Mouse (Mus musculus) hindbrain, embryonic 12.5 days (tissue): ENCODE measurements around the gene Dnajb4. TPM values are rescaled to one million over a fixed set of nuclear protein-coding genes. Genes with fewer than 3 reads are reported as not detected.

ENCODE experiments used
- ATAC-seq: fragments of 200-750 bp; cut with Nextera tagmentation; 2 replicates; pipeline ENCODE4 v1.8.0; 2017; ENCODE audit warnings: moderate TSS enrichment; ENCODE audit not compliant: low FRiP score
- H3K27ac ChIP-seq: fragments of 300-500 bp; sonication (generic); 2 replicates; pipeline ENCODE4 v1.5.1; 2016; ENCODE audit warnings: mild to moderate bottlenecking
- H3K27me3 ChIP-seq: fragments of 300-500 bp; sonication (generic); 2 replicates; pipeline ENCODE4 v1.6.1; 2016; ENCODE audit warnings: mild to moderate bottlenecking
- H3K36me3 ChIP-seq: fragments of 300-500 bp; sonication (generic); 2 replicates; pipeline ENCODE4 v1.6.1; 2016; ENCODE audit warnings: mild to moderate bottlenecking
- H3K4me1 ChIP-seq: fragments of 300-500 bp; sonication (generic); 2 replicates; pipeline ENCODE4 v1.6.1; 2016
- H3K4me2 ChIP-seq: fragments of 300-500 bp; sonication (generic); replicated peaks from 2 replicates; pipeline ENCODE4 v1.6.1; 2016; ENCODE audit warnings: mild to moderate bottlenecking
- H3K4me3 ChIP-seq: fragments of 300-500 bp; sonication (generic); 2 replicates; pipeline ENCODE4 v1.5.1; 2016; ENCODE audit warnings: mild to moderate bottlenecking
- H3K9ac ChIP-seq: fragments of 300-500 bp; sonication (generic); 2 replicates; pipeline ENCODE4 v1.6.1; 2016; ENCODE audit warnings: mild to moderate bottlenecking, moderate library complexity
- H3K9me3 ChIP-seq: fragments of 300-500 bp; sonication (generic); replicated peaks from 2 replicates; pipeline ENCODE4 v1.6.1; 2016; ENCODE audit warnings: mild to moderate bottlenecking
- WGBS: fragments of 180-500 bp; shearing (Covaris S2); methylation state at CpG from one replicate; pipeline ENCODE4 v1.1.7; 2016; 5-methylcytosine and 5-hydroxymethylcytosine counted together
- polyA plus RNA-seq: library from polyadenylated mRNA; unstranded; fragments of >200 nt; fragmentation: Nextera tagmentation; extraction: Ambion mirVana; gene quantifications from 2 replicates; pipeline ENCODE4 v1.2.1, GENCODE M21; 2016

Dnajb4 gene
- polyA plus RNA-seq, 1 experiment from 2014 or later: 32.9 TPM

DNA sequence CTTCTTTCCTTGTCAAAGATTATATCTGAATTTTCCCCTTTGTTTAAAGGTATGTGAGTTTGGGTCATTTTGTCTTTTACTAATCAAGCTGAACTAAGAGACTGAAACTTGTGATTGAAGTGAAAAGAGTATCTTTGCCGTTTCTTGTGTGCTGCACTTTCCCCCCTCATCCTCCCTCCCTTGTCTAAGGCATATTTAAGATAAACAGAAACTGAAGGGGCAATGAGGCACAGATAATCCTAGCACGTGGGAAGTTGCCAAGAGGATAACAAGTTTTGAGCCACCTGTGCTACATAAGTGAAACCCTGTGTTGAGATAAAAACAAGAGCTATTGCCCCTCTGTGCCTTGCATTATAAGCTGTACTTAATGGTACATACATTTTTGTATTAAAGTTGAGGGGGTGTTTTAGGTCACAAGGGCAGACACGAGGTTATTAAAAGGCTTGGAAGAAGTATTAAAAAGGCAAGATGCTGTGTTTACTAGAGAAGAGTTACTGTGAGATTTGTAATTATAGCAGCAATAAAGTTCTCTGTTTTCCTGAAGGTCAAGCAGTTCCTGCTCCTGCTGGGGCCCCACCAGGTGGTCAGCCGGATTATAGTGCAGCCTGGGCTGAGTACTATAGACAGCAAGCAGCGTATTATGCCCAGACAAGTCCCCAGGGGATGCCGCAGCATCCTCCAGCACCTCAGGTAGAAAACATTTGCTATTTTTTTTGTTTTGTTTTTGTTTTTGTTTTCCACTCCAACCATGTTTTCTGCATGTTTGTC, 21.4 kb upstream of the Dnajb4 start:
- 70% methylated on average over 6 of the region's 6 CpGs for WGBS

DNA sequence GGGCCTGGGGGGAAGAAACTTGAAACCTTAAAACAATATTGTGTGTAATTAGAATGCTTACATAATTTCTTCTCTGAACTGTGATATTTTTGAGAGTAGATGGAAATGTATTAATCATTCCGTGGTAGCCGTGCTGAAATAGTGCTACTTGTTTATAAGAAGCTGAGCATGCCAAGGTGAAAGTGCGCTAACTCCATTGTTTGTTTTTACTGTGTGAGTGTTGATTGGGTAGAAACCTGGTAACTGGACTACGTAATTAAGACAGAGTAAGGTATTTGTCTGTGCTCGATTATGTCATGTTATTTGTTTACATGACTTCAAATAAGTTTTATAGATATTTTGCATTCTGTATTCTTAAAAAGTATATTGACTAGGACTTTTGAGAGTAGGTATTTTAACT, 19.2 kb upstream of the Dnajb4 start:
- no peak overlapping the region for H3K27ac ChIP-seq
- no peak for ATAC-seq
- H3K4me1 ChIP-seq: no peaks in the 10 kb centered on the region
- no peak overlapping the region for H3K4me2 ChIP-seq
- H3K9ac ChIP-seq: no peak overlapping the region
- H3K9me3 ChIP-seq: no peaks in the 10 kb centered on the region
- H3K27me3 ChIP-seq: no peaks in the 10 kb centered on the region
- no peak overlapping the region for H3K4me3 ChIP-seq
- 96% methylated on average over 5 of the region's 5 CpGs for WGBS
- H3K36me3 ChIP-seq: peaks cover 72% of the 10 kb centered on the region

More for the DNA sequence above, 21.4 kb upstream of the Dnajb4 start:
- ATAC-seq: no peak
- no peaks in the 10 kb centered on the region for H3K9me3 ChIP-seq
- peaks cover 58% of the 10 kb centered on the region for H3K36me3 ChIP-seq
- H3K27me3 ChIP-seq: no peaks in the 10 kb centered on the region
- H3K4me2 ChIP-seq: no peak overlapping the region
- H3K4me1 ChIP-seq: no peaks in the 10 kb centered on the region
- H3K4me3 ChIP-seq: no peak overlapping the region
- H3K9ac ChIP-seq: no peak overlapping the region
- no peak overlapping the region for H3K27ac ChIP-seq

GRCm38 (mm10) chr3:152228843-152229242, 18.7 kb upstream of the Dnajb4 start:
- no peak overlapping the region for H3K27ac ChIP-seq
- H3K27me3 ChIP-seq: no peaks in the 10 kb centered on the region
- no peak for ATAC-seq
- H3K4me1 ChIP-seq: no peaks in the 10 kb centered on the region
- no peaks in the 10 kb centered on the region for H3K9me3 ChIP-seq
- no peak overlapping the region for H3K4me2 ChIP-seq
- H3K4me3 ChIP-seq: no peak overlapping the region
- WGBS: 97% methylated on average over 7 of the region's 7 CpGs
- no peak overlapping the region for H3K9ac ChIP-seq
- H3K36me3 ChIP-seq: peaks cover 73% of the 10 kb centered on the region

DNA sequence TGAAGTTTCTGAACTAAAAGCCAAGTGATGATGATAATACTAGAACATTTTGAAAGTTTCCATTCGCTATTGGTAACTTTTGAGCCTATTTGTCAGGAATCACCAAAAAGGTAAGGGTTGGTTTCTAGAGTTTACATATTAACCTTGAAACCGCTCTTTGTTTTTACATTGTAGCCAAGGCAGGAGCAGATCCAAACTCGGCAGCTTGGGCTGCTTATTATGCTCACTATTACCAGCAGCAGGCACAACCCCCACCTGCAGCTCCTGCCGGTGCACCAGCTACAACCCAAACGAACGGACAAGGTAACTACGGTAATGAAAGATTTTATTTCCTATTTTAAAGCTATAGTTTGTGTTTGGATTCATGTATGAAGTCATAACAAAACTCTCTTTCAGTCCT, 15.8 kb upstream of the Dnajb4 start:
- no peaks in the 10 kb centered on the region for H3K9me3 ChIP-seq
- H3K4me2 ChIP-seq: no peak overlapping the region
- H3K27me3 ChIP-seq: no peaks in the 10 kb centered on the region
- no peak overlapping the region for H3K9ac ChIP-seq
- H3K27ac ChIP-seq: no peak overlapping the region
- no peak overlapping the region for H3K4me3 ChIP-seq
- ATAC-seq: no peak
- H3K4me1 ChIP-seq: no peaks in the 10 kb centered on the region
- 95% methylated on average over 7 of the region's 7 CpGs for WGBS
- H3K36me3 ChIP-seq: peaks cover 86% of the 10 kb centered on the region

DNA sequence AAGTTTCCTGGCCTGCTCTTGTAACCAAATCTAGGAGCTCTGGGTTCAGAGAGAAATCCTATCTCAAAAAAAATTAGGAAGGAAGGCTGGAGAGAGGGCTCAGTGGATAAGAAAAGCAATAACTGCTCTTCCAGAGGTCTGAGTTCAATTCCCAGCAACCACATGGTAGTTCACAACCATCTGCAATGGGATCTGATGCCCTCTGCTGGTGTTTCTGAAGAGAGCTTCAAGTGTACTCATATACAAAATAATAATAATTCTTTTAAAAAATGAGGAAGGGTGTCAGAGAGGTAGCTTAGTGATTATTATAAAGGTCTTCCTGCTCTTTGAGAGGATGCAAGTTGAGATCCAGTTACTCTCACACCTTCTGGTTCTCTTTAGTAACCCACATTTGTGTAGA, 14.8 kb upstream of the Dnajb4 start:
- Histone ChIP-seq H3K4me1 (no peaks in the 10 kb centered on the region), H3K36me3 (peaks cover 89% of the 10 kb centered on the region), H3K4me3 (no peak overlapping the region), H3K27ac (no peak overlapping the region), H3K9ac (no peak overlapping the region), H3K27me3 (no peaks in the 10 kb centered on the region), H3K9me3 (no peaks in the 10 kb centered on the region), H3K4me2 (no peak overlapping the region)
- ATAC-seq: no peak

GRCm38 (mm10) chr3:152213416-152213815, 3.3 kb upstream of the Dnajb4 start:
- H3K36me3 ChIP-seq: peaks cover 30% of the 10 kb centered on the region
- H3K9ac ChIP-seq: no peak overlapping the region
- peaks cover 26% of the 10 kb centered on the region for H3K4me1 ChIP-seq
- peak overlapping the region; percentile 98; the same call in 1 of the 2 replicates for H3K4me3 ChIP-seq
- H3K27me3 ChIP-seq: no peaks in the 10 kb centered on the region
- 72% methylated on average over 3 of the region's 3 CpGs for WGBS
- no peak for ATAC-seq
- no peak overlapping the region for H3K27ac ChIP-seq
- H3K9me3 ChIP-seq: no peaks in the 10 kb centered on the region
- peak overlapping the region; percentile 95 for H3K4me2 ChIP-seq

DNA sequence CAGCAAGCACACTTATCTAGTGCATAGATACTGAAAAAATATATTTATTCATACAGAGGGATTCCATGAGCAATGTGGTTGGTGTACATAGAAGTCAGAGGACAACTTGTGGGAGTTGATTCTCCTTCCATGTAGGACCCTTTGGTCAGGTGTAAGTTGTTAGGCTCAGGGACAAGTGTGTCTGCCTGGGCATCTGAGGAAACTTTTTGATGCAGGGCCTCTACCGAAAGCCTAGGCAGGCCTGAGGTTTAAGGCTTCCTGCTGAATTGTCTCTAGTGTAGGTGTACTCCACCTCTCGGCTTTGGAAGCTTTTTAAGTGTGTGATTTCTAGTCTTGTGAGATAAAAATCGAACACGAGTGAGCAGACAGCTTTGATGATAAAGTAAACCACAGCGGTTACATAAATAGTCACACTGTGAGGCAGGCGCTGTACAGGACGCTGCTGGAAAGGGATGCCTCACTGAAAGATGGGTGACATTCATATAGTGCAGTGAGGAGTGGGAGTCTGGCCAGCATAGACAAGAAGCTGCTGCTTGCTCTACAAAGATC, 1.7 kb upstream of the Dnajb4 start:
- Histone ChIP-seq H3K27me3 (no peaks in the 10 kb centered on the region), H3K4me3 (peak overlapping the region; percentile 98), H3K9me3 (no peaks in the 10 kb centered on the region), H3K4me1 (peaks cover 27% of the 10 kb centered on the region), H3K36me3 (peaks cover 14% of the 10 kb centered on the region), H3K9ac (peak overlapping the region; percentile 100), H3K27ac (0 out of 2 replicates have a peak overlapping the region, but pooled peaks have one; percentile 3), H3K4me2 (peak overlapping the region; percentile 95)
- 45% methylated on average over 7 of the region's 7 CpGs for WGBS
- no peak for ATAC-seq

DNA sequence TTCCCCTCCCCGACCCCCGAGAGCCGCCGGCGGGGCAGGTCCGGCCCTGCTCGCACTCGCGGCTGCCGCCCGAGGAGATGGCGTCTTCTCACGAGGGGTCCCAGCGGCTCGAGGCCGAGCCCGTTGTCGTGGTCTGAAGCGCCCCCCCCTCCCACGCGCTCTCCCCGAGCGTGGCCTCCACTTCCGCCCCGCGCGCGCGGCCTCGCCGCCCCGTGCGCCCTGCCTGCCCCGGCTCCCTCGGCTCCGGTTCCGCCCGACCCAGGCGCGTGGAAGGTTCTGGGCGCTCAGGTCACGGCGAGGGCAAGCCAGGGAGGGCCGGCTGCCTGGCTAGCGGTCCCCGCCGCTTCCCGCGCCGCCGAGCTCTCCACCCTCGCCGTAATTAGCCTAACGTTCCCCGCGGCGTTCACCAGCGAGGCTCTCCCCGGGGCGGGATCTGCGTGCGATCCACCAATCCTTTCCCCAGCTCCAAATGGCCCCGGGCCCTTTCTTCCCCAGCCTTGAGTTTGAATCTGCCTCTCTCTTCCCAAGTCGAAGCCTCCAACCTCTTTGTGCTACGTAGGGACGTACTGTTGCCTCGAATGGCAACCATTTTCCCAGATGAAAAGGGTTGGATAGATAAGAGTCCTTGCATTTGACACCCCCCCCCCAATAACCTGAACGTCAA, 758 bp upstream of the Dnajb4 start:
- peaks cover 27% of the 10 kb centered on the region for H3K4me1 ChIP-seq
- peaks cover 4% of the 10 kb centered on the region; the same call in 1 of the 2 replicates for H3K36me3 ChIP-seq
- peak; percentile 79 for ATAC-seq
- H3K27me3 ChIP-seq: no peaks in the 10 kb centered on the region
- peak overlapping the region; percentile 100 for H3K27ac ChIP-seq
- WGBS: under 1% methylated on average over 52 of the region's 68 CpGs
- peak overlapping the region; percentile 100 for H3K9ac ChIP-seq
- peak overlapping the region; percentile 98 for H3K4me3 ChIP-seq
- peak overlapping the region; percentile 95 for H3K4me2 ChIP-seq
- H3K9me3 ChIP-seq: no peaks in the 10 kb centered on the region

DNA sequence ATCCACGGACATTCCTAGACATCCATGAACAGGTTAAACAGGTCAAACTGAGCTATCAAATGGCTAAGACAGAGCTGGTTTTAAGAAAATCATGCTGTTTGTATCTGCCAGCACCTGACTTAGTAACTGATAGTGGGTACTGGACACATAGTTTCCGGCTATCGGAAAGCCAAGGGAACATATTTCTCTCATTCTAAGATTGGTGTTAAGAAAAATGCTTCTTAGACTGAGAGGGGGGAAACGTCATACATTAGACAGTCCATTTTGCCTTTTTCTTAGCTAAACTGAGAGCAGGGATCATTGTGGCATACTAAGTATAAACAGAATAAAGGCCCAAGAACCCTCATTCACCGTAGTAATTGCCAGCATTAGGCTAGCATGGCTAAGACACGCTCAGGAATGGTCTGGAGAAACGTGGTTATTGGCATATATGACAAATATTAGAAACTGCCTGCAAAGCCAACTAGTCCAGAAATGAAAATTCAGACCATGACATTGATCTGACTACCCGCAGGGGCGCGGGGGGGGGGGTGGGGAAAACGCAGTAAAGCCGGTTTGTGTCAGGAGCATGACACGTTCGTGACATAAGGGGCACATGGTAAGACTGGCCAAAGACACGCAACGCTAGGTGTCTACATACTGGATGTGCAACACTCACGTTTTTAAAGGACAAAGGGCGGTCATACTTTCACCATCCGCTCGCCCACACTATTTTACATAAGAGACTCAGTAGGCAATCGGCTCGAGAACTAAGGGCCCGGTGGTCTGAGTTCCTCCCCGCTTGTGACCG, 730 bp downstream of the Dnajb4 start:
- peak; percentile 53 for ATAC-seq
- H3K27ac ChIP-seq: peak overlapping the region; percentile 100
- H3K4me1 ChIP-seq: peaks cover 27% of the 10 kb centered on the region

DNA sequence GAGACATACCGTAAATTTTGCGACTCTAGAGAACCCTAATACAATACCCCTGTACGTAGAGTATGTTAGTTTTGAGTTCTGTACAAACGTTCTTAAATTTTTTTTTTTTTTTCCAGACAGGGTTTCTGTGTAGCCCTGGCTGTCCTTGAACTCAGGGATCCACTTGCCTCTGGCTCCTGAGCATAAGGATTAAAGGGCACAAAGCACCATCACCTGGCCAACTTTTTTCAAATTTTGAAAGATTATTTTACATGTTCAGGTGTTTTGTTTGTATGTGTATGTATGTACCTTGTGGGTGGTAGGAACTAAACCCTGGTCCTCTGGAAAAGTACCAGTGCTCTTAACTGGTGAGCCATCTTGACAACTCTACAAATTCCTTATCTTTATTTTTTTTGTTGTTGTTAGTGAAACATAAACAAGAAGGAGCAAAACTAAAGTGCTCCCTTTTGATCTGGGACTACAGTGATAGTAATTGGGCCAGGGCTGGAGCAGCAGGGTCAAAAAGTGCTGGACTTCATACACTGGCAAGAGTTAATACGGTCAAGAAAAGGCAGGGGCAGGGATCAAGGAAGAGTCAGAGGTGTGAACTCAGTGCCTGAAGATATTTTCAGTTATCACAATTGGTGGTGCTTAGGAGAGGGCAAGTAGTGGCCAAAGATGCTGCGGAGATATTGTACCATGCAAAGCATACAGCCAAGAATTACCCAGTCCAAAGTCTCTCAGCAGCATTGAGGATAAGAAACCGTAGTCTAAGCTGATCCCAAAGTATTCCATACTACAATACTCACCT, 1.8 kb downstream of the Dnajb4 start:
- Histone ChIP-seq H3K9ac (no peak overlapping the region), H3K36me3 (no peaks in the 10 kb centered on the region), H3K4me1 (peaks cover 25% of the 10 kb centered on the region), H3K4me2 (peak overlapping the region; percentile 72), H3K9me3 (no peaks in the 10 kb centered on the region), H3K4me3 (no peak overlapping the region), H3K27ac (no peak overlapping the region), H3K27me3 (no peaks in the 10 kb centered on the region)
- no peak for ATAC-seq
- WGBS: 95% methylated on average over 7 of the region's 7 CpGs

More for the DNA sequence above, 730 bp downstream of the Dnajb4 start:
- Histone ChIP-seq H3K9ac (peak overlapping the region; percentile 100), H3K4me3 (peak overlapping the region; percentile 98), H3K9me3 (no peaks in the 10 kb centered on the region), H3K27me3 (no peaks in the 10 kb centered on the region), H3K4me2 (peak overlapping the region; percentile 72), H3K36me3 (no peaks in the 10 kb centered on the region)
- WGBS: 7% methylated on average over 24 of the region's 25 CpGs

- Histone ChIP-seq H3K36me3 (no peaks in the 10 kb centered on the region), H3K4me3 (no peak overlapping the region), H3K9ac (no peak overlapping the region), H3K27me3 (no peaks in the 10 kb centered on the region), H3K27ac (no peak overlapping the region), H3K4me2 (no peak overlapping the region), H3K9me3 (no peaks in the 10 kb centered on the region), H3K4me1 (peaks cover 14% of the 10 kb centered on the region)
- no peak for ATAC-seq
- 98% methylated on average over 4 of the region's 4 CpGs for WGBS
These were observed 2.9 kb downstream of the Dnajb4 start for GRCm38 (mm10) chr3:152207156-152207555.
